Mouse (Mus musculus) splenic B cell, adult 2 months (primary cell): ENCODE results near the gene Tgfa.

Experiments used
- DNase-seq: peaks from one replicate; pipeline ENCODE4 v3.0.0-alpha.2; 2011; ENCODE audit warnings: low read depth, low spot score
- H3K27me3 ChIP-seq: 2 replicates; pipeline ENCODE4 v1.6.1; 2012; ENCODE audit warnings: mild to moderate bottlenecking, low read length, moderate library complexity, mixed read lengths; ENCODE audit not compliant: control insufficient read depth, poor library complexity, insufficient read depth, severe bottlenecking
- H3K36me3 ChIP-seq: 2 replicates; pipeline ENCODE4 v1.6.1; 2012; ENCODE audit warnings: mild to moderate bottlenecking, low read length, moderate library complexity, mixed read lengths; ENCODE audit not compliant: control insufficient read depth, poor library complexity, insufficient read depth, severe bottlenecking

Gene Tgfa

DNA sequence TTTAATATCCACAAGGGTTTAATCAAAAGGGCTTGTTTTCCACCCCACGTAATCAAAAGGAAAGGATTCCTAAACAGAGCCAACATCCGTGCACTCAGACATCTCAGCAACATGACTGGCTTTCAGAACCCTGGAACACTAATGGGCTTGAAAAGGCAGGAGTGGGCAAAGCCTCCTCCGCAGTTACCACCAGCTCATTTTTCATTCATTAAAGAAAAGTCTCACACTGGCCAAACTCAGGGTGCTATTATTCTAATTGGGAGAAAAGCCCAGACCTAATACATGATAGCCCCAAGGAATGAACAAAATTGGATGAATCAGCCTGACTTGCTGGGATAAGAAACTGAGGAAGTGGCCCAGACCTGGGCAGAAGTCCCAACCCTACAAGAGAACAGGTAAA lies 129.4 kb downstream of the Tgfa start:
- no peaks in the 10 kb centered on the region for H3K36me3 ChIP-seq
- DNase-seq, result no peak
- no peaks in the 10 kb centered on the region for H3K27me3 ChIP-seq
